Mouse (Mus musculus) spleen, embryonic (tissue): ENCODE data around the gene Gm11273.
"Not testable (repeated sequence)": the region's sequence is repeated elsewhere in the genome, so short reads cannot be mapped to it uniquely, and the experiment has no call there.

Experiments
- CTCF ChIA-PET: fragments of 350-600 bp; sonication (Branson Sonifier 250); formaldehyde crosslinking; loops from one replicate; lab custom pipeline; 2022; lab: Charles Lee

Gene Gm11273

DNA sequence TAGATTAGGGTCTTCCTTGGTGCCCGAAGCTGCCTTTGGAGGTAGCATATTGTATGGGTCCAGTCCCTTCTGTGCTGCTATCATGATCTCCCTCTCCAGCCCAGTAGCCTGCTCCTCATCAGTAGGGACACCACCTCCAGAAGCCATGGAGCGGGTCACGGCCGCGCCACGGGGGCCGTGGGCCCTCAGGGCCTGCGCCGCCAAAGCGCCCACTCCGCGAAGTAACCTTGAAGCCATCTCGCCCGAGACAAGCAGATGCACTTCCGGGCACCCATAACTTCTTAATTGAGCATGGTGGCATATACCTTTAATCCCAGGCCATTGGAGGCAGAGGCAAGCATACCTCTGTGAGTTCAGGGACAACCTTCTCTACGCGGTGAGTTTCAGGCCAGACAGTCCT, at the start of gene Gm11273:
Gene Gm11273, minus strand, starts transcription at position 237 of the 400 bp plus-strand sequence.
- CTCF ChIA-PET: not testable (repeated sequence)

GRCm38 (mm10) chr13:21550416-21551110, 49.3 kb upstream of the Gm11273 start:
- CTCF ChIA-PET: no interaction called here

DNA sequence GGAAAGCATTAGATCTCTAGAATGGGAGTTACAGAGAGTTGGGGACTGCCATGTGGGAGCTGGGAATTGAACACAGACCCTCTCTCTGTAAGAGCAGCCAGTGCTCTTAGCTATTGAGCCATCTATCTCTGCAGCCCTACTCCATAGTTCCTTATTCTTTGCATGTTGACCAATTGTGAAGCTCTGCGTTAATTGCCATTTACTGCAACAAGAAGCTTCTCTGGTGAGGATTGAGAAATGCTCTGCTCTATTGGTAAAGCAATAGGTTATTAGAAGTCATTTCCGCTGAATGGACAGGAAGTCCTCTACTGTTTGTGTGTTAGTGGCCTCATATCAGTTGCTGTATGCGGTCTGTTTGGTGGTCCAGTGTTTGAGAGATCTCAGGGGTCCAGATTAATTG, 48.3 kb upstream of the Gm11273 start:
- CTCF ChIA-PET: interaction anchor here (0.7 kb wide), 1 partner anchor 304 kb away, joined by 9 read pairs; no protein-coding TSS in a partner anchor

- CTCF ChIA-PET: no interaction called here
These were observed 41.5 kb upstream of the Gm11273 start, which contains the start of gene Olfr1366 for GRCm38 (mm10) chr13:21542708-21543107. Olfr1366 (minus strand) TSS chr13:21542808.

DNA sequence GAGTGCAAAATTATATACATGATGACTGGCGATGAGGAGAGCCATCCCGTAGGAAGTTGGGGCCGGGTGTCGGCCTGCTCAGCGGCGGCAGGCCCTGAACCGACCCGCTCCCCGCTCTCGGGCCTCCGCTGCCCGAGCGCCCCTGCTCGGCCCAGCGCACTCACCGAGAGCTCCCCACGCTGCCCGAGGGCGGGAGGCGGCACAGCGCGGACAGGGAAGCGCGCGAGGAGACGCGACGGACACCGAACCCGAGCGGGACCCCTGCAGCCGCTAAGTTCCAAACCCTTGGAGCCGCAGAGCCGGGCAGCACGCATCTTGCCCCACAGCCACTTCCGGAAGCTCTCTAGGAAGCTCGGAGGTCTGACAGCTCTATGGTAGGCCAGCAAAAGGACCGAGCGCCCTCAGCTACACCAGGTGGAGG, 29.6 kb upstream of the Gm11273 start, which contains the start of gene Zkscan8:
Gene Zkscan8, minus strand, starts transcription at position 340 of the 421 bp plus-strand sequence.
- CTCF ChIA-PET: no interaction called here

DNA sequence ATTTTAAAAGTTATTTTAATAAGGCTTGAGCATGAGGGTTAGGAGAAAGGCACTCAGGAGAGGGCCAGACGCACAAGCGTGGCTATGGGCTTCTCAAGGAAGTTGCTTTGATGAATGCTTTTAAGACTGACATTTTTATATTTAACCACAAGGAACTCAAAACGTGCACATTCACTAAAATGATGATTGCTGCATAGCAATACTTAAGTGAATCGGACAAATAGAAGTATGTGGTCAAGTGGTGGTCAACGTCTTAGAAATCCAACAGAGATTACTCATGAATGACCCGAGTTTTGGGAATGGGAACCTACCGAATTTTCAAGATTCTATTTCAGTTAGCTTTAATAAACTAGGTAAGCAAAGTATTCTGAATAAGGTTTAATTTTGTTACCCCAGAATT, 28.9 kb upstream of the Gm11273 start:
- CTCF ChIA-PET: no interaction called here

DNA sequence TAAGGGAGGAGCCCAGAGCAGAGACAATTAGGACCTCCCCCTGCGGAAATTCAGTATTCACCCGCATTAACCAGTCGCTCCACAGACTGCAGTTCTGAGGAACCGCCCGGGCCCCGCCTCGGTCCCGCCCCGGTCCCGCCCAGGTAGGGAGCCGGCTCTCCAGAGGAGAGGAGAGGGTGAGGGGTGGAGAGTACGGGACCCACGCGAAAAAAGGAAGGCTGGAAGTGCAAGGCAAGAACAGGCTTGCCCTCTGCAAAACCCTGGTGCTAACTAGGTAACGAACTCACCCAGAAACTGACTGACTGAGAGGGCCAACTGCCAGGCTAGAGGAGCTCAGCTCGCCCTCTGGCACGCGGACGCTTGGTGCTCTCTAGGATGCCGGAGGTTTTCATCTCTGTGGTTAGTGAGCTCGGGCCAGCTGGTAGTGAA, 5.0 kb upstream of the Gm11273 start:
- CTCF ChIA-PET: no interaction called here

- CTCF ChIA-PET: no interaction called here
These were observed 1.1 kb upstream of the Gm11273 start for GRCm38 (mm10) chr13:21502296-21502695.

- CTCF ChIA-PET: no interaction called here
These were observed 6.1 kb downstream of the Gm11273 start, which contains the start of gene AK157302 for GRCm38 (mm10) chr13:21495080-21495479. AK157302 (plus strand) TSS chr13:21495223.

- CTCF ChIA-PET: no interaction called here
These were observed 8.4 kb downstream of the Gm11273 start for GRCm38 (mm10) chr13:21492847-21493246.

GRCm38 (mm10) chr13:21486881-21487280, 14.3 kb downstream of the Gm11273 start:
- CTCF ChIA-PET: no interaction called here

DNA sequence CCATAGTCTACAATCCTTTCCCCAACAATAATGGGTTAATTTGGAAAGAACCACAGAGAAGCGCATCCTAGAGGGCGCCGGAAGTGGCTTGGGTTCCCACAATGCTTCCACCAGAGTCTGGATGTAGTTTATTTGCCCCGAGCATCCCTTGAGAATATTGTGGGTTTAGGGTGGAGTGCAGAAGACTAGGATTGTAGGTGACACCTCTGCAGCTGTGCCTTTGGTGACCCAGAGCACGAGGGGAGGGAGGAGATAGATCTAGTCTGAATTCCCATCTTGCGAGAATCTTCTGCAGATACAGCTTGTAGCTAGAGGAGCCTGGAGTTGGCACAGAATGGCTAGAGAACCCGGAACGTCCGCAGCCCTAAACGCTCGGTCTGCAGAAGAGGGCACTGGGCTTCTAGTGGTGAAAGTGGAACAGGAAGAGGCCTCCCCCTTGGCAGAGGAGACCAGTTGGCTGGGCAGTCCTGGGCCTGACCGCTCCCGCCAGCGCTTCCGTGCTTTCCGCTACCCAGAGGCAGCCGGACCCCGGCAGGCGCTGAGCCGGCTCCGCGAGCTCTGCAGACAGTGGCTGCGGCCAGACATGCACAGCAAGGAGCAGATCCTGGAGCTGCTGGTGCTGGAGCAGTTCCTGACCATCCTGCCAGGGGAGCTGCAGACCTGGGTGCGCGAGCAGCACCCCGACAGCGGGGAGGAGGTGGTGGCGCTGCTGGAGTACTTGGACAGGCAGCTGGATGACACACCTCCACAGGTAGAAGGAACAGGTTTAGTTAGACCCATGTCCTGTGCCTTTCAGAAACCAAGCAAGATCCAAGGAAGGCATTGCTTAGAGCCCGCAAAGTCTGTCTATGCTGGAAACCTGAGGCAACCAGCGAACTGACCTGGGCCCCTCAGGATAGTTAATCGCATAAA, 22.2 kb downstream of the Gm11273 start, which contains the start of the genes Zkscan4 and Gm10065:
Gene Zkscan4, plus strand, starts transcription at position 149 of the 912 bp plus-strand sequence.
Gene Gm10065, minus strand, starts transcription at position 683 of the 912 bp plus-strand sequence.
- CTCF ChIA-PET: not testable (repeated sequence)

GRCm38 (mm10) chr13:21472427-21472826, 28.8 kb downstream of the Gm11273 start:
- CTCF ChIA-PET: no interaction called here

DNA sequence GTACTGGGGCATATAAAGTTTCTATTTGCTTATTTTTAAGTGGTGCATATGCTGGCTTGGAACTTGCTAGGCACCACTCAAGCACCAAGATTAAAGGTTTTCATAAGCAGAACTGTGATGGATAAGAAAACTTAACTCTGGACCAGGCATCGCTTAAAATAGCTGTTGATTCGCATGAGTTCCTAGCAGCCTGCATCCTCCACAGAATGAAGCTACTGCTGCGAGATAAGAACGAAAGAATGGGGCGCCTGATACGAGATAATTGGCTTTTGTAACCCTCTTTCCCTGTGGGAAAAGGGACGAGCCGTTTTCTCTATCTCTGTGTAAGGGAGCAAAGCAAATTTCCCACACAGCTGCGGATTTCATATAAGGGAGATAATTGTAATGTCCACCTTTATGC, 32.1 kb downstream of the Gm11273 start:
- CTCF ChIA-PET: no interaction called here

DNA sequence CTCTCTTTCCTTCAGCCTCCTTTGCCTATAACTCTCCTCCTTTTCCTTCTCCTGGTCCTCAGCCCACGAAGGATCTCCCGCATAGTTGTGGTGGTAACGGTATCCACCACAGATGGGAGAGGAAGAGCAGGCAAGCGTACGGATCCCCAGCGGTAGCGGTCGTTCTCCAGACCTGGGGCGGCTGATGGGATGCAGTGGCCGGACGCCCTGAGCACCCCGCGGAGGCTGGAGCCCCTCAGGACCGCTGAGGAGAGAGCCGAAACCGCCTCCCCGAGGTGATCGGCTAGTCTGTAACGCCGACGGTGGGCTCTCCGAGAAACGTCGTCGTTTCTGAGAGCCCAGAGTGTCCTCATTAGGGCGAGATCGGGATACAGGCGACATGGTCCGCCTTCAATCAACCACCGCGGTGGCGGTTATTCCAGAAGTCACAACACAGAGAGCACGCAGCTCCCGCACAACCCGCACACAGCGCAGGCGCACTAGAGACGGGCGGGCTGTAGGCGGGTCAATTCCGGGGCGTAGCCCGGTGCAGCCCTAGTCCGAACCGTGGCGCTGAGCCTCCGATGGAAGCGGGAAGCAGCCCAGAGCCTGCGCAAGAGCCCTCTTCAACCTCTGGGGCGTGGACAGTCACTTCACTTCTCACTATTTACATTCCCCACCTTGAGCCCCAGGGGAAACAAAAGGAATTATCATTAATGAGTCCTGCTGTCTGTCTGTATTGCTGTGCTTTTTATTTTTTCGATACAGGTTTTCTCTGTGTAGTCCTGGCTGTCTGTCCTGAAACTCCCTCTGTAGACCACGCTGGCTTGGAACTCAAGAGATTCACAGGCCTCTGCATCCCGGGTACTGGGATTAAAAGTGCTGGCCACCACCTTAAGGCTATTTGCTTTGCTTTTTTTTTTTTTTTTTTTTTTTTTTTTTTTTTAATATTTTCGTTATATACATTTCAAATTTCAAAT, 32.9 kb downstream of the Gm11273 start, which contains the start of gene Nkapl:
Gene Nkapl, minus strand, starts transcription at position 449 of the 959 bp plus-strand sequence.
- CTCF ChIA-PET: no interaction called here

DNA sequence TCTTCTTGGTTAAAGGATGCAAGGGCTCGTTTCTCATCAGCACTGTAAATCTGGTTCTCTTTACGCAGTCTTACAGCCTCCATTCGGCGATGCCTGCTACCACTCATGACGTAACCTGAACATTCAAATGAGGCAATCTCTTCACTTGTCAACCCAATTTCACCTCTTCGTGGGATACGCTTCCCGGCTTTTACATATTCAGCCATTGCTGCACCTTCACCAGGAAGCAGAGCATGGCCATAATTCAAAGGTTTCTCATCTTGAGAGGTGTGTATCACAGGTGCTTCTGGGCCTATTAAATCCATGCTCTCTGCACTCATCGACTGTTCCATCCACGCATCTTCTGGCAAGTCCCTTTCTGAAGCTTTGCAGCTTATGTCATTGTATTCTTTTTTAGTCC, 33.9 kb downstream of the Gm11273 start:
- CTCF ChIA-PET: interaction anchor here (0.7 kb wide), 1 partner anchor 140 kb away, joined by 4 read pairs; no protein-coding TSS in a partner anchor

DNA sequence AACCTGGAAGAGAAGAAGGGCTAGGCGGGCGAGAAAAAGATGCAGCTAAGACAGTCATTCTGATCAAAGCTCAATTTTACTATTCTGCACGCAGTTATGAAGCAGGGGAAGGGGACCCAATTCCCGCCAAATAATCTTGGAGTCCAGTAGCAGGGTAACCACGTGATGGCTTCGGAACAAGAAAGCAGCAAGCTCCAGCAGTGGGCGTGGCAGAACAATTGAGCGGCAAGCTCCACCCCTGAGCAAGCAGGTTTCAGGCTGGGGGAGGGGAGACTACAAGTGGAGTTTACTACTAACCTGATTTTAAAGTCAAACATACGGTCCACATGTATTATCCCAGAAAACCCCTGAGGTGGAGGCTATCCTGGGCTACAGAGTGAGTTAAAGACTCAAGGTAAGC, 38.7 kb downstream of the Gm11273 start:
- CTCF ChIA-PET: not testable (repeated sequence)

- CTCF ChIA-PET: no interaction called here
These were observed 44.9 kb downstream of the Gm11273 start for GRCm38 (mm10) chr13:21456347-21456746.

- CTCF ChIA-PET: no interaction called here
These were observed 47.1 kb downstream of the Gm11273 start for GRCm38 (mm10) chr13:21454133-21454532.

DNA sequence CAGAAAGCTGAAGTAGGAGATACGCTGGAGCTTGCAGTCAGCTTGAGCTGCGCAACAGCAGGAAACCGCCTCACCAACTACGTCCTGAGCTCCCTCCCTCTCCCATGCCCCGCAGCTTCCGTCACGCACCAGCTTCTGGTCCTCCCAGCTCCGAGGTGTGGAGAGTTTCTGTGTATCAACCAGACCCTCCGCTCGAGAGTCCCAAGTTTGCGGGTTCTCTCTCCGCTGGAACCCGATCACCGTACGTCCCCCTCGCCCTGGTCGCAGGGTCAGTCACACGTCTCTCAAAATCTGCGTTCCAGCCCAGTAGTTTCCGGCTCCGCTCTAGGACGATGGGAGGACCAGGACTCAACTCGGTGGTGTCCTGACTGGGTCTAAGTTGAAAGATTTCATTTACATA, 47.8 kb downstream of the Gm11273 start, which contains the start of gene Zscan26:
Gene Zscan26, minus strand, starts transcription at position 282 of the 400 bp plus-strand sequence.
- CTCF ChIA-PET: no interaction called here

DNA sequence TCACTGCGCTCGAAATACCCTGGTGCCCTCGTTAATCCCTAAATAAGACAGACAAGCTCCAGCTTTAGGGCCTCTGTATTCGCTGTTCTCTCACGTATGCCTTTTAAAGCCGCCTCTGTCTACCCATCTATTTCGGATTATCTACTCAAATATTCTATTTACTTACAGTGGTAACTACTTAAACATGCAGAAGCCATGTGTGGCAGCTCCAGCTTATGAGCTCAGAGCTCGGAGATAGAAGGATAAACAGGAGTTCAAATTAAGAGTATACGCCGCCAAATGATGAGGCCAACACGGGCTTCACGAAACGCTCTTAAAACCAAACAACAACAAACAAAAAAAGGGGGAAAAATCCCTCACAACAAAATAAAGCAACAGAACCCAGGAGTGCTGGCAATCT, 48.2 kb downstream of the Gm11273 start:
- CTCF ChIA-PET: no interaction called here
